Comparison of ENCODE assay signal across 19 mouse cellular contexts in genomic region chr1:136571530-136571929, GRCm38 (mm10). TPM values are rescaled to one million over a fixed set of nuclear protein-coding genes. Genes with fewer than 3 reads are reported as not detected.
A peak's percentile ranks its signal among the peaks of the same experiment; 100 is the strongest.
DNase-seq lines count a peak whose midpoint lies in the region; ATAC-seq and TF ChIP-seq lines count a peak whose summit lies in the region.
"Had no signal": no experiment of that assay in that cellular context is flagged by ENCODE, and none has a peak within 500 bp of the region (broad histone marks: within the 10 kb centered on the region; RNA-seq: fewer than 3 reads in every experiment).

No protein-coding gene starts in this region.

- in situ Hi-C loops in ES-E14 (cut with MboI; ENCODE audit: low sequenced_read_pairs in 2 of 2, unreplicated experiment in 2 of 2): loop anchor here in 1 of 2 experiments (25.0 kb wide), 1 partner anchor 166 kb away; no protein-coding TSS in a partner anchor

- TF ChIP-seq CTCF in ES-Bruce4 (IDR thresholded peaks at IDR 0.05; ENCODE audit: low read depth, low read length): no peak
- no peak for TF ChIP-seq CTCF in lung, postnatal 0 days (IDR thresholded peaks at IDR 0.05)

- no peak overlapping the region for H3K4me2 ChIP-seq in lung, postnatal 0 days (replicated peaks; ENCODE audit: low read depth, low read length)
- H3K4me2 ChIP-seq: embryonic facial prominence, embryonic 12.5 days; forebrain, embryonic 13.5 days; forebrain, embryonic 15.5 days had no signal

- TF ChIP-seq EP300 in ES-Bruce4 (IDR thresholded peaks at IDR 0.05; ENCODE audit: insufficient read depth, low read depth, low read length): peak; percentile 66; the same call in 1 of the 2 replicates
- no peak for TF ChIP-seq EP300 in lung, postnatal 0 days (IDR thresholded peaks at IDR 0.05)

- H3K9me3 ChIP-seq in ES-Bruce4 (replicated peaks; ENCODE audit: control insufficient read depth, insufficient read depth, low read length, poor library complexity, severe bottlenecking) (no peaks in the 10 kb centered on the region), ES-E14 (ENCODE audit: control insufficient read depth, insufficient read depth, low read depth, low read length) (no peaks in the 10 kb centered on the region)
- H3K9me3 ChIP-seq in lung, postnatal 0 days (ENCODE audit: low read length): no peaks in the 10 kb centered on the region
- H3K9me3 ChIP-seq: embryonic facial prominence, embryonic 10.5 days; embryonic facial prominence, embryonic 12.5 days; forebrain, embryonic 13.5 days; forebrain, embryonic 15.5 days had no signal

- no peak for DNase-seq in ES-E14 (ENCODE audit: low read depth, low spot score)
- DNase-seq in thymus, postnatal 4 days: no peak
- no peak for DNase-seq in lung, postnatal 0 days (ENCODE audit: low spot score)
- DNase-seq: adrenal gland, adult 8-10 months; adrenal gland, postnatal 14 days; adrenal gland, postnatal 36 days; cerebellum, adult 11-12 months; cerebellum, adult 2 months; cerebellum, adult 9-10 months; cerebellum, postnatal 10 days; cerebellum, postnatal 25 days; forebrain, postnatal 0 days had no signal

- no peaks in the 10 kb centered on the region for H3K27me3 ChIP-seq in ES-Bruce4 (ENCODE audit: control insufficient read depth, insufficient read depth, low read length, poor library complexity, severe bottlenecking)
- no peaks in the 10 kb centered on the region for H3K27me3 ChIP-seq in lung, postnatal 0 days (replicated peaks; ENCODE audit: insufficient read depth, low read length)
- H3K27me3 ChIP-seq: forebrain, embryonic 13.5 days; forebrain, embryonic 15.5 days had no signal

- TF ChIP-seq POLR2A in ES-Bruce4 (IDR thresholded peaks at IDR 0.05; ENCODE audit: insufficient read depth, low read length): no peak

- peaks cover 6% of the 10 kb centered on the region for H3K4me1 ChIP-seq in ES-Bruce4 (ENCODE audit: control insufficient read depth, insufficient read depth, low read length)
- peaks cover 9 to 10% of the 10 kb centered on the region in 2 experiments; a peak in 3 of 4 replicates for H3K4me1 ChIP-seq in ES-E14 (ENCODE audit: control insufficient read depth in 2 of 2, insufficient read depth in 2 of 2, low read length in 2 of 2, poor library complexity in 1 of 2)
- no peaks in the 10 kb centered on the region for H3K4me1 ChIP-seq in lung, postnatal 0 days (ENCODE audit: insufficient read depth, low read depth, low read length)
- H3K4me1 ChIP-seq: forebrain, embryonic 13.5 days had no signal

- peak overlapping the region; percentile 45 for H3K4me3 ChIP-seq in ES-Bruce4 (ENCODE audit: low read depth, low read length)
- peak overlapping the region in 1 of 2 experiments; percentile 31; a peak in 1 of 4 replicates for H3K4me3 ChIP-seq in ES-E14 (ENCODE audit: insufficient read depth in 1 of 2, low read depth in 1 of 2, low read length in 2 of 2, poor library complexity in 1 of 2, severe bottlenecking in 1 of 2)
- no peak overlapping the region for H3K4me3 ChIP-seq in lung, postnatal 0 days (ENCODE audit: low read depth, low read length)
- H3K4me3 ChIP-seq: embryonic facial prominence, embryonic 10.5 days; embryonic facial prominence, embryonic 12.5 days; forebrain, embryonic 13.5 days; forebrain, embryonic 15.5 days had no signal

- H3K36me3 ChIP-seq in ES-Bruce4 (ENCODE audit: control insufficient read depth, insufficient read depth, low read length, poor library complexity, severe bottlenecking): no peaks in the 10 kb centered on the region
- peaks cover 4% of the 10 kb centered on the region for H3K36me3 ChIP-seq in ES-E14 (ENCODE audit: control insufficient read depth, insufficient read depth, low read length, poor library complexity, severe bottlenecking)
- H3K36me3 ChIP-seq in lung, postnatal 0 days (ENCODE audit: insufficient read depth, low read length): no peaks in the 10 kb centered on the region
- H3K36me3 ChIP-seq: embryonic facial prominence, embryonic 10.5 days; embryonic facial prominence, embryonic 12.5 days; forebrain, embryonic 15.5 days had no signal

- H3K27ac ChIP-seq in ES-Bruce4 (ENCODE audit: insufficient read depth, low read length): peak overlapping the region; percentile 100
- peak overlapping the region; percentile 41; the same call in 1 of the 2 replicates for H3K27ac ChIP-seq in ES-E14 (ENCODE audit: insufficient read depth, low read depth, low read length, poor library complexity, severe bottlenecking)
- H3K27ac ChIP-seq in lung, postnatal 0 days (ENCODE audit: low read length): no peak overlapping the region
- H3K27ac ChIP-seq: embryonic facial prominence, embryonic 10.5 days; embryonic facial prominence, embryonic 12.5 days; forebrain, embryonic 13.5 days; forebrain, embryonic 15.5 days had no signal

- no peak for ATAC-seq in megakaryocyte, adult 5-6 weeks (ENCODE audit: poor library complexity, severe bottlenecking)
- ATAC-seq in lung, postnatal 0 days: no peak
- ATAC-seq: activated CD4-positive, CD25-positive, alpha-beta regulatory T cell, adult 4 months; forebrain, embryonic 13.5 days; forebrain, embryonic 15.5 days; forebrain, postnatal 0 days had no signal

- H3K9ac ChIP-seq in ES-Bruce4 (ENCODE audit: low read depth, poor library complexity, severe bottlenecking) (peak overlapping the region; percentile 72), ES-E14 (ENCODE audit: insufficient read depth, low read depth, low read length, poor library complexity, severe bottlenecking) (no peak overlapping the region)
- no peak overlapping the region for H3K9ac ChIP-seq in lung, postnatal 0 days (replicated peaks; ENCODE audit: low read depth)
- H3K9ac ChIP-seq: embryonic facial prominence, embryonic 12.5 days; forebrain, embryonic 13.5 days; forebrain, embryonic 15.5 days; forebrain, postnatal 0 days had no signal

- WGBS in lung, postnatal 0 days: 91% methylated on average over 10 of the region's 10 CpGs

TF ChIP-seq in ES-E14, 5 proteins besides CTCF, POLR2A, EP300 and RAD21:
- no peak for TF ChIP-seq CHD2 (IDR thresholded peaks at IDR 0.05; ENCODE audit: low read depth, low read length)
- no peak for TF ChIP-seq HCFC1 (IDR thresholded peaks at IDR 0.05; ENCODE audit: borderline replicate concordance, insufficient read depth, low read length)
- no peak for TF ChIP-seq ZNF384 (IDR thresholded peaks at IDR 0.05; ENCODE audit: low read depth, low read length)
- no peak for TF ChIP-seq MAFK (IDR thresholded peaks at IDR 0.05; ENCODE audit: insufficient read depth, low read depth, low read length)
- no peak for TF ChIP-seq ZC3H11A (IDR thresholded peaks at IDR 0.05; ENCODE audit: borderline replicate concordance, low read depth, low read length)

RNA-seq across cellular contexts. Expression of gene Zfp281, which starts 53.2 kb away (rescaled TPM):
- 94.4 and 98.1 TPM in 2 replicates for polyA plus RNA-seq in ES-Bruce4 (2011; ENCODE audit: insufficient read depth, insufficient read length, low read depth, missing spikeins)
- 65.0 and 65.5 TPM in 2 replicates for total RNA-seq in ES-E14 (2012; rRNA removed)
- total RNA-seq in megakaryocyte, adult 5-6 weeks (2015): 17.0 and 19.9 TPM in 2 replicates
- total RNA-seq in megakaryocyte, adult 5-6 weeks (2017): 18.9 and 21.0 TPM in 2 replicates
- 15.3 and 16.4 TPM in 2 replicates for polyA plus RNA-seq in lung, postnatal 0 days (2015; fragmentation: Nextera tagmentation; extraction: Ambion mirVana)
